Mouse (Mus musculus) olfactory bulb, adult 2 months (tissue): ENCODE data around the gene Cacng4. TPM values are rescaled to one million over a fixed set of nuclear protein-coding genes. Genes with fewer than 3 reads are reported as not detected.

Experiments
- H3K27ac ChIP-seq: fragments of 200-500 bp; 2 replicates; pipeline ENCODE4 v1.5.1; 2012; ENCODE audit warnings: low read depth, low read length; ENCODE audit not compliant: insufficient read depth
- H3K4me1 ChIP-seq: fragments of 200-500 bp; 2 replicates; pipeline ENCODE4 v1.6.1; 2012; ENCODE audit warnings: low read length; ENCODE audit not compliant: control insufficient read depth, insufficient read depth
- H3K4me3 ChIP-seq: fragments of 200-500 bp; 2 replicates; pipeline ENCODE4 v1.5.1; 2012; ENCODE audit warnings: mild to moderate bottlenecking, low read depth, low read length, moderate library complexity; ENCODE audit not compliant: insufficient read depth
- CTCF ChIP-seq: fragments of 200-500 bp; IDR thresholded peaks from 2 replicates; pipeline ENCODE4 v1.5.1; 2012; ENCODE audit warnings: low read depth, mild to moderate bottlenecking, low read length, moderate library complexity; ENCODE audit not compliant: insufficient read depth
- POLR2A ChIP-seq: fragments of 200-500 bp; IDR thresholded peaks from 2 replicates; pipeline ENCODE4 v1.6.1; 2012; ENCODE audit warnings: mild to moderate bottlenecking, low read depth, low read length, moderate library complexity; ENCODE audit not compliant: insufficient read depth
- WGBS: fragments of 180-500 bp; shearing (Covaris S2); methylation state at CpG from one replicate; pipeline ENCODE4 v1.1.7; 2018; 5-methylcytosine and 5-hydroxymethylcytosine counted together
- polyA plus RNA-seq: library from polyadenylated mRNA; stranded (reverse); fragments of >200 nt; gene quantifications from 2 replicates; pipeline ENCODE4 v1.2.4, GENCODE M21; 2012; ENCODE audit warnings: low replicate concordance; ENCODE audit not compliant: missing spikeins, insufficient read depth, insufficient read length

Cacng4 gene
- polyA plus RNA-seq, 1 experiment = not detected

DNA sequence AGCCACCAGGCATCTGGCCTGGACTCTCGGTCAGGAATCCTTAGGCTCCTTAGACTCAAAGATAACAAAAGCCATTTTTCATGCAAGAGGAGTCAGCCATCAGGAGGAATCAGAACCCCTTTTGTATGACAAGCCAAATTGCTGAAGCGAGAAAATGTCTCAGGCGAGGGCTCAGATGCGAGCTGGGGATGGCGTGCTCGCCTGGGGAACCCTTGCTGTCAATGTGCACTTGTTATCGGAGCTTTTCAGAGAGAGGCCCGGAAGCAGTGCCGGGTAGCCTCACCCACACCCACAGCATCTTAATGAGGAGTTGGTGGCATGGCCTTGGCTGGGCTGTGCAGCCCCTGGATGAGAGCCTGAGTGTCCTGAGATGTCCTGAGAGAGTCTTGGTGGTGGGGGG, 15.5 kb downstream of the Cacng4 start:
- Histone ChIP-seq H3K27ac (no peak overlapping the region), H3K4me1 (peaks cover 16% of the 10 kb centered on the region), H3K4me3 (no peak overlapping the region)
- WGBS = 51% methylated on average over 9 of the region's 9 CpGs
- TF ChIP-seq CTCF (no peak), POLR2A (no peak)

DNA sequence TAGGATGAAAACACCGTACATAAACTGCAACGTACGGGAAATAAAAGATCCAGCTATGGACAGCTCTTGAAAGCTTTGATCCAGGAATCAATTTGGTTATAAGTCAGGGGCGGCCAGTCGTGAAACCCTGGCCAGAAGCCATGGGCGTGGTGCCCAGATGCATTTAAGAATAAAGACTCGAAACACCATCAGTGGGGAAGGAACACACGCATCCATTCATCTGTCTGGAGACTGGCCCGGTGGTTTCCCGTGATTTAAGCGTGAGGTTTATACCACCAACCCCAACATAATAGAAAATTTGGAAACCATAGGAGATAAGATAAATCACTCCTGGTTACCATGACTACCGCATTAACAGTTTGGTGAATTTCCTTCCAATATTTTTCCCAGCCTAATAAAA, 16.9 kb downstream of the Cacng4 start:
- Histone ChIP-seq H3K4me3 (no peak overlapping the region), H3K27ac (no peak overlapping the region), H3K4me1 (peaks cover 17% of the 10 kb centered on the region)
- TF ChIP-seq POLR2A = no peak
- no peak for TF ChIP-seq CTCF
- WGBS = 58% methylated on average over 12 of the region's 12 CpGs

DNA sequence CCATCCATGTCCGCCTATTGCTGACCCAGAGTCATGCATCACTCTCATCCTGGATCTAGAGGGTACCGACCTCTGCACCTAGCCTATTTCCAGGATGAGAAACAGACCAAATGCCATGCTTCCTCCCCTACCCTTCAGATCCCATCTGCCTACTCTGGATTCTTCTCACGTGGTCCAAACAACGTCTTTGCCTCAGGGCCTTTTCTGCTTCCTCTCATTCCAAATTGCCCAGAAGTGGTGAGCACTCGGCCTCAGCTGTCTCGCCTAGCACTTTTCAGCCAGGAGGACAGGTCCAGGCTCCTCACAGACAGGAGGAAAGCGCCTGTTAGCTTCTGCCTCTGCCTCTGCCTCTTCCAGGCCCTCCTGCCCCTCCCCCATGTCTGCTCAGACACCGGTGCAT, 21.0 kb downstream of the Cacng4 start:
- Histone ChIP-seq H3K4me1 (peaks cover 9% of the 10 kb centered on the region; the same call in 1 of the 2 replicates), H3K4me3 (no peak overlapping the region), H3K27ac (no peak overlapping the region)
- WGBS = 79% methylated on average over 8 of the region's 8 CpGs
- TF ChIP-seq POLR2A (no peak), CTCF (no peak)

DNA sequence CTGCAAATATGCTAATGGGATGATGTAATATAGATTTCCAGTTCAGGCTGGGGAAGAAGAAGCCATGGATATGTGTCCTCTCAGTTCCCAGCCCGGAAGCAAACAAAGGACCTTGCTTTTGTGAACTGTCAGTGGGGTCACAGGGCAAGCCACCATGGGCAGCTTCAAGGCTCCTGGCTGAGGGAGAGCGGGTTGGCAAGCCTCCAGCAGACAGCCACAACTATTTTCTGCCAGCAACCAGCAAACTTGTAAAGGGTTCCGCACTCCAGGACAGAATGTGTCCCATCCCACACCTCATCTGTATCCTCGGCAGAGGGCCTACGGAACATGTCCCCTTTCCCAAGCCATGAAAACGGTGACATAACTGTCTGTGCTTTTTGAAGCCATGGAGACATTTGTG, 22.4 kb downstream of the Cacng4 start:
- Histone ChIP-seq H3K27ac (no peak overlapping the region), H3K4me3 (no peak overlapping the region), H3K4me1 (peaks cover 6% of the 10 kb centered on the region; the same call in 1 of the 2 replicates)
- 74% methylated on average over 6 of the region's 6 CpGs for WGBS
- no peak for TF ChIP-seq POLR2A

DNA sequence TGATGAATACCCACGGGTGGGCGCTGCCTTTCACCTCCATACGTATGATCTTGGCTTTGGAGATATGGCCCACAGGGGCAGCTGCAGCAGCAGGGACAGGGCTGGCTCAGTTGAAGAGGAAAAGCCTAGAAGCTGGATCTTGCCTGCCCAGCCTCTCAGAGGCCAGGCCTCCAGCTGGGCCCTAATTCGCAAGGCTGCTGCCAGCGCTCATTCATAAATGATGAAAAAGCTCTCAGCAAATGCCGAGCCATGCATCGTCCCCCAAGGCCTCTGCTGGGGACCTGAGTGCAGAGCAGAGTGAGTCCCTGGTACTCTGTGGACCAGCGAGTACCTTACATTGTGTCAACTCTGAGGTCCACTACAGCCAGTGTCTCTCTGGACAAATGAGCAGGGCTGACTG, 26.0 kb downstream of the Cacng4 start:
- WGBS = 67% methylated on average over 8 of the region's 8 CpGs
- Histone ChIP-seq H3K4me3 (no peak overlapping the region), H3K4me1 (peaks cover 4% of the 10 kb centered on the region; the same call in 1 of the 2 replicates), H3K27ac (no peak overlapping the region)
- TF ChIP-seq POLR2A (no peak), CTCF (no peak)

DNA sequence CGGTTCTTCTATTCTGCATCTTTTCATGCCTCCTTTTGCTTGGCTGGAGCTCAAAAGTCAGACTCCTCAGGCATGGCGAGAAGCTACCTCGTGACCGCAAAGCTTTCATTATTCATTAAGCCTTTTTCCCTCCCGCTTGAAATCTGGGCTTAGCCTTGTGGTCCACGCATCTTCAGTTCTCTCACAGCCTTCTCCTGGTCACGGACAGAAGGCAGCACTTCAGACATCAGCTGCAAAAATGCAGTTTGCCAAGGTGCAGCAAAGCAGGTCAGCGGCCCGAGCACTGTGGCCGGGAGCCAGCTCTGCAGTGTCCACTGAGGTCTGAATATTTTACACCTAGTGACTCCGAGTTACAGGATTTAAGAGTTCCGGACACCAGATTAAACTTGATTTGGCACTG, 27.4 kb downstream of the Cacng4 start:
- WGBS = 68% methylated on average over 12 of the region's 12 CpGs
- no peak for TF ChIP-seq CTCF
- no peak for TF ChIP-seq POLR2A
- Histone ChIP-seq H3K4me1 (peaks cover 13% of the 10 kb centered on the region), H3K4me3 (no peak overlapping the region), H3K27ac (no peak overlapping the region)

DNA sequence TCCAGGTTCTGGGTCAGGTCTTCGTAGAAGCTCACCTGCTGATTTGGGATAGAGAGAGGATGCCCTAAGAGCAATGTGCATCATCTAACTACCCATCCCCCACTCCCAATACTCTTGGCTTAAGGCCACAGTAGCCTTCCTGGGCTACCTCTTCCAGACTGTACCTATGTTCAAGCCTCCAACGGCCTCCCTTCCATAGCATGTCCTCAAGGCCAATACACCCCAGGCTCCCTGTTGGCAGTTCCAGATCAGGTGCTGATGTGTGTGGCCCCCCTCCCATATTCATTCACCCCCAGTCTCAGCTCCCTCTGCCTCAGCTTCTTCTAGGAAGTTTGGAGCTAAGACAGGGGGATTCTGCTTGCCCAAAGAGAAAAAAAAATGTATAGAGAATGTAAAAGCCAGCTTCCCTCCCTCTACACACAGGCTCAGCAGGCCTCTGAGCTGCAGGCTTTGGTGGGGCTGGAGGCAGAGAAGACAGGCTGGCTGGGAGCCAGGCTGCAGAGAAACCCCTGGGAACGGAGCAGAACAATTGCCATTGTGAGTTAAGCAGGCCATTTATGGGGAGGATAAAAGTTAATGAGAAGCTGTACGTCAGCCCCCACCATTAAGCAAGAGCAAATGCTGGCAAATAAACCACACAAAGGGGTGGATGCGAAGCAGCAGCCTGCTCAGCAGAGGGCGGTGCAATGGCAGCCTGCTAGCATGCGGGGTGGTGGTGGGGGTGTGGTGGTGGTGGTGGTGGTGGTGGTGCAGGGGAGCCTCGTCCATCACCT, 31.5 kb downstream of the Cacng4 start:
- Histone ChIP-seq H3K4me3 (no peak overlapping the region), H3K27ac (peak overlapping the region; percentile 42), H3K4me1 (peaks cover 28% of the 10 kb centered on the region)
- WGBS = 22% methylated on average over 8 of the region's 8 CpGs
- TF ChIP-seq POLR2A (no peak), CTCF (no peak)

DNA sequence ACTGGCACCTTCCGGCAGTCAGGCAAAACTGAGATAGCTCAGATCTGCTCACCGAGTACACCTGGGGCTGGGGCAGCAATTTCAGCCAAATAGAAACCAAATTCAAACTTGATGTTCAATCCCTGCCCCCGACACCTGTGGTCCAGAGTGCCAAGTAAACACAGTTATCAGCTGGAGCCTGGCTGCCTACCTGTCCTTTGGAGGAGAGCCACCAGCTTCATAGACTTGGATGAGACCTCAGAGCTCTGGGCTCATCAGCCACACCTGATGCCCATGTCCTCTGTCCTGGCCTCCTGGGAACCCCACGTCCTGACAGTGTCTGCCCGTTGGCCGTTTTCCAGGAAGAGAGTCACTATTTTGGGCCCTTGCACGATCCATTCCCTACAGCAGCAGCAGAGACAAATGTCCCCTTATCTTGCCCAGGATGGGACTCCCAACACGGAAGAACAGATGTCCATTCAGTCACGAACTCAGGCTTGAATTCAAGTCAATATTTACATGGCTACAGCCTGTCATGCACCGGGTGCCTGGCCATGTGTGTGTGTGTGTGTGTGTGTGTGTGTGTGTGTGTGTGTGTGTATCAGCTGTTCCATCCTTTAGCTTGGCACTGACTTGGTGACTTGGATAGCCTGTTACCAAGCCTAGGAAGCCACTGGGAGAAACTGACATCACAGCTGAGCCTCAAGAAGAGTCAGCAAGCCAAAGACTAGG, 32.4 kb downstream of the Cacng4 start:
- peaks cover 28% of the 10 kb centered on the region for H3K4me1 ChIP-seq
- WGBS = 73% methylated on average over 10 of the region's 10 CpGs
- H3K27ac ChIP-seq = no peak overlapping the region
- TF ChIP-seq CTCF (no peak), POLR2A (no peak)
- H3K4me3 ChIP-seq = no peak overlapping the region

DNA sequence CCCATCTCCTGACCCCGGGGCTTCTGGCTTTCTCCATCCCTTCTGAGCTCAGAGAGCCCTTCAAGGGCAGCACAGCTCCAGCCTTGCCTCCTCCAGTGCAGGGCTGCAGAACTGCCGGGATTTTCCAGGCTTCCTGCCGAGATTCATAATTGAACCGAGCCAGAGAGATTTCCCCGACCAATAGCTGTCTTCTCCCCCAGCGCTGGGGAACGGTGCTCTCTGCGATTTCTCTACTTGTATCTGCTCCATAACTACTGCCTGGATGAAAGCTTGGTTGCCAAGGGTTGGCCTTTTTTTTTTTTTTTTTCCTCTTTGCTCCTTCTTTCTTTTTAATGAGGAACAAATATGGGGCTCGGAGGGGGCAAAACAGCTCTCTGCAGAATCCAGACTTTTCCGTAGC, 34.4 kb downstream of the Cacng4 start:
- H3K4me1 ChIP-seq = peaks cover 34% of the 10 kb centered on the region
- H3K4me3 ChIP-seq = no peak overlapping the region
- TF ChIP-seq CTCF (no peak), POLR2A (no peak)
- no peak overlapping the region for H3K27ac ChIP-seq
- WGBS = 22% methylated on average over 10 of the region's 10 CpGs
